Mouse (Mus musculus): ENCODE results near the gene Apol10b. TPM values are rescaled to one million over a fixed set of nuclear protein-coding genes. Genes with fewer than 3 reads are reported as not detected.
A peak's percentile ranks its signal among the peaks of the same experiment; 100 is the strongest.
"Not testable (repeated sequence)": the region's sequence is repeated elsewhere in the genome, so short reads cannot be mapped to it uniquely, and the experiment has no call there.

The Apol10b gene
- polyA plus RNA-seq (2015; fragmentation: Nextera tagmentation; extraction: Ambion mirVana): 0.17 and 0.18 TPM in 2 replicates

DNA sequence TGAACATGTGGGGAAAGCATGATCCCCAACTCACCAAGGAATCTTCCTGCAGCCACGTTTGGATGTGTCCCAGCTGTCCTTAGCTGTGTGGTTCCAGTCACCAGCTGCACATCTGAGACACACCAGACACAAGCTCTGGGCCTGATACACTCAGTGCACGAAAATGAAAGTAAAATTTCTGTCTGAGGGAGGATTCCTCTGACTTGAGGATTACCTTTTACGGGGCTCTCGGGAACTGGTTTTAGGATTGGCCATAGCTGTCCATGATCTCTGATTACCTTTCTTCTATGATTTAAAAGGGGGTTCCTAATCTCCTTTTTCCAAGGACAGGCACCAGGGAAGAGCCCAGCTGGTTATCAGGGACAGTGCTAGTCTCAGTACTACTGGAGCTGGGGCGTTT is at the start of gene Apol10b:
TSS of gene Apol10b (minus strand) at position 165 of the 400 bp plus-strand sequence.
- H3K4me1 ChIP-seq: no peaks in the 10 kb centered on the region
- no peak for ATAC-seq (ENCODE audit: insufficient number of reproducible peaks, low FRiP score, low TSS enrichment, low read depth)
- no peak within 1 kb of the TSS for H3K4me3 ChIP-seq (replicated peaks)
- no peaks in the 10 kb centered on the region for H3K9me3 ChIP-seq (replicated peaks)
- H3K9ac ChIP-seq: no peak within 1 kb of the TSS
- no peak within 1 kb of the TSS for H3K27ac ChIP-seq (replicated peaks)
- no peaks in the 10 kb centered on the region for H3K36me3 ChIP-seq
- WGBS: 42% methylated on average over 5 of the region's 5 CpGs
- 0 out of 2 replicates have a peak within 1 kb of the TSS, but pooled peaks have one; percentile 8 for H3K4me2 ChIP-seq (replicated peaks)
- H3K27me3 ChIP-seq: no peaks in the 10 kb centered on the region

DNA sequence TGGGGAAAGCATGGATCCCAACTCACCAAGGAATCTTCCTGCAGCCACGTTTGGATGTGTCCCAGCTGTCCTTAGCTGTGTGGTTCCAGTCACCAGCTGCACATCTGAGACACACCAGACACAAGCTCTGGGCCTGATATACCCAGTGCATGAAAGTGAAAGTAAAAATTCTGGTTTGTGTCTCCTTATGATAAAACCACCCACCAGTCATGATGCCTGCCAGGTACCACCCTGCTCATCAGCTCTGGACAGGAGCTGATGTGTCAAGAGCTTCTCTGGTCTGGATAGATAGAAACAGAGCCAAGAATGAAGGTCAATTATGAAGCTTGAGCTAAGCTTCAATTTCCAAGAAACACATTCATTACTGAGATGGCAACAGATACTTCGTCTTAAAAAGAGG is 47.3 kb upstream of the Apol10b start, which contains the start of gene Apol11b:
TSS of gene Apol11b (minus strand) at position 111 of the 400 bp plus-strand sequence.
- WGBS: 72% methylated on average over 2 of the region's 2 CpGs
- ATAC-seq (ENCODE audit: insufficient number of reproducible peaks, low FRiP score, low TSS enrichment, low read depth); H3K27ac ChIP-seq (replicated peaks); H3K36me3 ChIP-seq; H3K4me1 ChIP-seq; H3K9me3 ChIP-seq (replicated peaks); H3K4me3 ChIP-seq (replicated peaks); H3K27me3 ChIP-seq; H3K4me2 ChIP-seq (replicated peaks); H3K9ac ChIP-seq: not testable (repeated sequence)

DNA sequence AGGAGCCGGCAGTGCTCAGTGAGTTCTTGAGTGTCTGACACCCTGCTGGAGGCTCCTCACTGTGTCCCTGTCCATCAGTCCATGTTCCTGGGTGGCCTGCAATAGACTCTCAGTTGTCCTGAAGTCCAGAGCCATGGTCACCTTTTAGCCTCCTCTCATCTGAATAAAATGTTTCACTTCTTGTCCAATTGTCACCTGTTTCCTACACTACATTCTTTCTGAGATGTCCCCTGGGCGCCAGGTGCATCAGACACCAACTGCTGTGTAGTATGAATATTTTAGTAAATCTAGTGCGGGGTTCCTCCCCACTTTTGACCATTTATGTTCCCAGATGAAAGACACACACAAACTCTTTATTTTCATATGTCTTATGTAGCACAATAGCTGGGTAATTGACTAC is 33.9 kb upstream of the Apol10b start:
- H3K9ac ChIP-seq; ATAC-seq (ENCODE audit: insufficient number of reproducible peaks, low FRiP score, low TSS enrichment, low read depth): not testable (repeated sequence)
- WGBS: 63% methylated on average over 3 of the region's 3 CpGs

DNA sequence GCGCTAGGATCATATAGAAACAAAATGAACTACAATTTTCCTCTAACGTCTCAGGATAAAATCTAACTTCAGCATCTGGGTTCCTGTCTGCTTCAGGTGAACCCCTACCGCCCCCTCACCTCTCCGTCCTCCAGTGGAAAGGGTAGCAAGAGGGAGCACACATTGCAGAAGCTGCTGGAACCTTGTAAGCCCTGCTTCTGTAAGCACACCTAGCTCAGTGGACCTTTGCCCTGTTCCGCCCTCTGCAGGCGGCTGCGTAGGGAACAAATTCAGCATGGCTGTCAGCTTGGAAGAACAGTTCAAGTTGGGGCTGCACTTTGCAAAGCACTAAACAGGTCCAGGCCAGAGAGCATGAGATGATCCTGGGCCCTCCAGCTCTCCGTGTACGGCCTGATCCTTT is 32.7 kb upstream of the Apol10b start:
- not testable (repeated sequence) for H3K27ac ChIP-seq (replicated peaks); H3K4me1 ChIP-seq; H3K36me3 ChIP-seq; H3K9ac ChIP-seq; H3K27me3 ChIP-seq; H3K9me3 ChIP-seq (replicated peaks); H3K4me2 ChIP-seq (replicated peaks); H3K4me3 ChIP-seq (replicated peaks); ATAC-seq (ENCODE audit: insufficient number of reproducible peaks, low FRiP score, low TSS enrichment, low read depth)
- WGBS: 46% methylated on average over 9 of the region's 9 CpGs

More for the DNA sequence above, 33.9 kb upstream of the Apol10b start:
- H3K4me3 ChIP-seq (replicated peaks); H3K4me2 ChIP-seq (replicated peaks); H3K36me3 ChIP-seq; H3K9me3 ChIP-seq (replicated peaks); H3K4me1 ChIP-seq; H3K27ac ChIP-seq (replicated peaks); H3K27me3 ChIP-seq: not testable (repeated sequence)

DNA sequence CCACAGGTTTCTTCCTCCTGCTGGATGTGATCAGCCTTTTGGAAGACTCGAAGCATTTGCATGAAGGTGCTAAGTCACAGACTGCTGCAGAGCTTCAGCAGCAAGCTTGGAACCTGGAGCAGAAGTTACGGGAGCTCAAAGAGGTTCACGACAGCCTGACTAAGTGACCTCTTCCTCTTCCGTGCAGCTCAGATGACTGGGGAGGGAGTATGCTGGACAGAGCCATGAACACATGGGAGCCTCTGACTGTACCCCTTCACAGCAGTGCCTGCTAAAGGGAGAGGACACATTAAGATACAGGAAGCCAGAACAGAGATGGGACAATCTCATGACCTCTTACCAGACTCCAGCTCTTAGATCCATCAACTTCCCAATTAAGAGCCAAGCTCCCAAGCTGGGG is 30.5 kb upstream of the Apol10b start:
- not testable (repeated sequence) for H3K4me3 ChIP-seq (replicated peaks); H3K36me3 ChIP-seq; H3K4me2 ChIP-seq (replicated peaks); H3K9me3 ChIP-seq (replicated peaks); H3K27me3 ChIP-seq; H3K9ac ChIP-seq; H3K27ac ChIP-seq (replicated peaks); H3K4me1 ChIP-seq; ATAC-seq (ENCODE audit: insufficient number of reproducible peaks, low FRiP score, low TSS enrichment, low read depth)
- 75% methylated on average over 4 of the region's 4 CpGs for WGBS

DNA sequence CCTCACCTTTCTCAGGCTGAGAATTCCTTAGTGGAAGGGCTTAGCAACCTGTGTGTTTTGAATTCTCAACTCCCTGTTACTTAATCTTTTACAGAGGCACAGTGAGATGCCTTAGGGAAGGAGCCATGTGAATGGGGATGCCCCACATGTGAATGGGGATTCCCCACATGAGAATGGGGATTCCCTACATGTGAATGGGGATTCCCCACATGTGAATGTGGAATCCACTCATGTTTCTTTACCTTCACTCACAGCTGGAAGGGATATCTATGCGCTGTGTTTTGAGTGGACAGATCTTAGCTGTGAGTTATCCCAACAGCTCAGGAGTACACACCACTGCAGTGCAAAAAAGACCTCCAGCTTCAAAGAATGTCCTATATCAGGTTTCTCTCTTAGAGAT is 28.8 kb upstream of the Apol10b start:
- Histone ChIP-seq H3K9me3 (replicated peaks) (no peaks in the 10 kb centered on the region), H3K4me1 (no peaks in the 10 kb centered on the region), H3K27ac (replicated peaks) (no peak overlapping the region), H3K4me3 (replicated peaks) (no peak overlapping the region), H3K27me3 (no peaks in the 10 kb centered on the region), H3K36me3 (no peaks in the 10 kb centered on the region), H3K4me2 (replicated peaks) (no peak overlapping the region), H3K9ac (no peak overlapping the region)
- ATAC-seq (ENCODE audit: insufficient number of reproducible peaks, low FRiP score, low TSS enrichment, low read depth): no peak
- WGBS: 82% methylated on average over 1 of the region's 1 CpGs

DNA sequence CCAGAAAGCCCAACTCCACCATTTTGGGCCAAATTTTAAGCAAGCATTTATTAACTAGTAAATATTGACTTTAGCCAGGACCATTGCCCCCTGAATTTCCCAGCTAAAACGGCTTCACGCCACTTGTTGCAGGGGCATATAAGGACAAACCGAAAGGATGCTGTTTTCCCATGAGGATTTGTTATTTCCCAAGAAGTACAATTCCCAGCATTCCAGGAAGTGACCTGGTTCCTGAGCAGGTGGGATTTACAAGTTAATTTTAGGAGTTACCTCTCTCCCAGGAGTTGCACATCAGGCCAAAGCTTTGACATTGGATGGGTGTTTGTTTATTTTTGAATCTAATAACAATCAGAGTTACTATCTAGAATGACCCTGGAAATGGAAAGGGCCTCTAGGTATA is 10.1 kb upstream of the Apol10b start:
- no peaks in the 10 kb centered on the region for H3K27me3 ChIP-seq
- H3K9ac ChIP-seq: no peak overlapping the region

DNA sequence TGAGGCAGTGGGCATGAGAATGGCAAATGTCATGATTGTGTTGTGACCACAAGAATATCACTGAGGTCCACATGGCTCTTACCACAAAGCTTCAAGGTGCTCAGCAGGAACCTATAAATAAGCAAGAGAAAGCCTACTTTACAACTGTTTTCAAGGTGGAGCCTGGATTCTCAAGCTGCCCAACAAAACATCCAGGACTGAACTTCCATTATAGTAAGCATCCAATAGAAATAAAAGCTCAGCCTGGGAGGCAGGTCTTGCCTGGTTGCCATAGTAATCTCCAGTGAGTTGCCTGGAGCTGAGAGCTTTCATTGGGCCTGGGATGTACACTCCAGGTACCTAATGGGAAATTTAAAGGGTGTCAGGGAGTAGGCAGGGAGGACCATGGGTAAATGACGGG is 3.0 kb upstream of the Apol10b start, which contains the start of gene Gm36245:
TSS of gene Gm36245 (plus strand) at position 301 of the 400 bp plus-strand sequence.
- Histone ChIP-seq H3K9me3 (replicated peaks) (no peaks in the 10 kb centered on the region), H3K36me3 (no peaks in the 10 kb centered on the region), H3K27ac (replicated peaks) (no peak within 1 kb of the TSS), H3K4me1 (no peaks in the 10 kb centered on the region), H3K4me2 (replicated peaks) (no peak within 1 kb of the TSS), H3K4me3 (replicated peaks) (no peak within 1 kb of the TSS), H3K27me3 (no peaks in the 10 kb centered on the region), H3K9ac (no peak within 1 kb of the TSS)
- ATAC-seq (ENCODE audit: insufficient number of reproducible peaks, low FRiP score, low TSS enrichment, low read depth): no peak
- 97% methylated on average over 1 of the region's 1 CpGs for WGBS

More for the DNA sequence above, 10.1 kb upstream of the Apol10b start:
- H3K4me3 ChIP-seq (replicated peaks): no peak overlapping the region
- ATAC-seq (ENCODE audit: insufficient number of reproducible peaks, low FRiP score, low TSS enrichment, low read depth): no peak
- no peaks in the 10 kb centered on the region for H3K36me3 ChIP-seq
- H3K27ac ChIP-seq (replicated peaks): no peak overlapping the region
- H3K9me3 ChIP-seq (replicated peaks): no peaks in the 10 kb centered on the region
- 94% methylated on average over 3 of the region's 3 CpGs for WGBS
- H3K4me2 ChIP-seq (replicated peaks): no peak overlapping the region
- no peaks in the 10 kb centered on the region for H3K4me1 ChIP-seq

DNA sequence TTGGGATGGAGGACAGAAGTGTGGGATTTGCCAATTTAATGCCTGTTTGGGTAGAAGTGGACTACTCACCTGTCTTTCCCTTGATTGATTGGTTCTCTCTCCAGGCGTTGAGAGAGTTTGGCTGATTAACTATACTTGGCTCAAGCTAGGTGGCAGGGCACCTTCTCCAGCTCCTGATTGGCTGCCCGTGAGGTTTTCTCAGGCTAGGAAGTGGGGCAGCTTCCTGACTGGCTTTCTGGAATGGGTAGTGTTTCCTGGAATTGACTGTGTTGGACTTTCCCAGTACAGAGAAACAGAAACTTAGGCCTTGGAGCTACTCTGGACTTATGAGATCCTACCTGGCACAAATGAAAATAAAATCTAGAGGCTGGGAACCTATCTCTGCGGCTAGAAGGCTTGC is 2.5 kb upstream of the Apol10b start:
- no peaks in the 10 kb centered on the region for H3K4me1 ChIP-seq
- no peaks in the 10 kb centered on the region for H3K9me3 ChIP-seq (replicated peaks)
- H3K36me3 ChIP-seq: no peaks in the 10 kb centered on the region
- no peaks in the 10 kb centered on the region for H3K27me3 ChIP-seq
- H3K4me2 ChIP-seq (replicated peaks): no peak overlapping the region
- no peak for ATAC-seq (ENCODE audit: insufficient number of reproducible peaks, low FRiP score, low TSS enrichment, low read depth)
- H3K4me3 ChIP-seq (replicated peaks): no peak overlapping the region
- H3K27ac ChIP-seq (replicated peaks): no peak overlapping the region
- H3K9ac ChIP-seq: no peak overlapping the region
- 63% methylated on average over 3 of the region's 3 CpGs for WGBS

DNA sequence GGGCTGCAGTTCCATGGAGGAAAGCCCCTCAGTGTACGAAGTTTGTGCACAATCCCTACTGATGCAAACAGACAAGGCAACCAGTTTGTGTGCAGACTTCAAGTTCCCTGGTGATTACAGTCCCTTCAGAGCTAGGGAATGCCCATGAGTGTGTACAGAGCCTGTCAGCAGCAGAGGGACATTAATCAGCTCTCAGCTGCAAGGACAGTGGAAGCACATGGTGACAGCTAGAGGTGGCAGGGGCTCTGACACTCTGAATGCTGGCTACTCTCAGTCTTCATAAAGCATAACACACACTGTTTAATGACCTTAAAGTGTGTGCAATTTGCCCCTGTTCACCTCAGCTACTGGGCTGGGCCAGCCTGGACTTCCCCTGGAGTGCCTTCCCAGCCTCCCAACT is 2.4 kb downstream of the Apol10b start:
- Histone ChIP-seq H3K4me2 (replicated peaks) (no peak overlapping the region), H3K9ac (no peak overlapping the region), H3K9me3 (replicated peaks) (no peaks in the 10 kb centered on the region), H3K36me3 (no peaks in the 10 kb centered on the region), H3K4me1 (no peaks in the 10 kb centered on the region), H3K27me3 (no peaks in the 10 kb centered on the region), H3K4me3 (replicated peaks) (no peak overlapping the region), H3K27ac (replicated peaks) (no peak overlapping the region)
- ATAC-seq (ENCODE audit: insufficient number of reproducible peaks, low FRiP score, low TSS enrichment, low read depth): no peak
- WGBS: 83% methylated on average over 1 of the region's 1 CpGs

DNA sequence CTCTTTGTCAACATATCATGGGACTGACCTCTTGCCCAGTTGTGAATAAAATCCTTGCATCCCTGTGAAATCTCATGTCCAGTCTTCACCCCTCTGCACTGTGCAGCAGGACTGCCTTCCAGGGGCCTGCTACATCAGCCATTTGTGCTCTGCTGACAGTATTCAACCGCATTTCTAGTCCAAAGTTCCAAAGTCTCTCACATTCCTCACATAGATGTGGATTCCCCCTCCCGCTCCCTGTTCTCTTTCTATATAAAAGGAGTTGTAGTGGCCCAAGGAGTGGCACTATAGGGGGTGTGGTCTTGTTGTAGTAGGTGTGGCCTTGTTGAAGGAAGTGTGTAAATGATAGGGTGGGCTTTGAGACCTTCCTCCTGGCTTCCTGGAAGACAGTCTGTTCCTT is 5.0 kb downstream of the Apol10b start:
- WGBS: 60% methylated on average over 2 of the region's 2 CpGs
- ATAC-seq (ENCODE audit: insufficient number of reproducible peaks, low FRiP score, low TSS enrichment, low read depth): no peak
- Histone ChIP-seq H3K9ac (no peak overlapping the region), H3K4me2 (replicated peaks) (no peak overlapping the region), H3K4me1 (no peaks in the 10 kb centered on the region), H3K27ac (replicated peaks) (no peak overlapping the region), H3K9me3 (replicated peaks) (no peaks in the 10 kb centered on the region), H3K27me3 (no peaks in the 10 kb centered on the region), H3K4me3 (replicated peaks) (no peak overlapping the region), H3K36me3 (no peaks in the 10 kb centered on the region)

DNA sequence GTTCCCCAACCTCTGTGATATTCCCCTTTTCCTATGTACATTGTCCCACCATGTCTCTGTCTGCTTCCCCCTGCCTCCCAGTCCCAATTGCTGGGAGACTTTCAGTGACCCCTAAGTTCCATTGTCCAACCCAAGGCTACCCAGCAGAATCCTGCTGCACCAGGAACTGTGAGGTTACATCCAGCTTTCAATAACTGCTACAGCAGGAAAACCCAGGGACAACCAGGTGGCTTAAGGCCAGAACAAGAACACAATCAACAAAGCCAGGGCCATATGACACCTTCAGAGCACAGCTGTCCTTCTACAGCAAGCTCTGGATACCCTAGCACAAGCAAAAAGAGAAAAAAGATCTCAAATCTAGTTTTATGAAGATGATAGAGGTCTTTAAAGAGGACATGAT is 6.9 kb downstream of the Apol10b start:
- no peak overlapping the region for H3K27ac ChIP-seq (replicated peaks)
- H3K4me3 ChIP-seq (replicated peaks): no peak overlapping the region
- H3K4me2 ChIP-seq (replicated peaks): no peak overlapping the region
- no peaks in the 10 kb centered on the region for H3K4me1 ChIP-seq
- ATAC-seq (ENCODE audit: insufficient number of reproducible peaks, low FRiP score, low TSS enrichment, low read depth): no peak
- no peaks in the 10 kb centered on the region for H3K27me3 ChIP-seq
- H3K36me3 ChIP-seq: no peaks in the 10 kb centered on the region
- H3K9ac ChIP-seq: no peak overlapping the region
- H3K9me3 ChIP-seq (replicated peaks): no peaks in the 10 kb centered on the region
